Mouse (Mus musculus): ENCODE results near the gene Slc41a3. TPM values are rescaled to one million over a fixed set of nuclear protein-coding genes. Genes with fewer than 3 reads are reported as not detected.
"Not testable (repeated sequence)": the region's sequence is repeated elsewhere in the genome, so short reads cannot be mapped to it uniquely, and the experiment has no call there.

Slc41a3 gene
- polyA plus RNA-seq, 1 experiment from 2014 or later, result 2.2 TPM

- H3K4me1 ChIP-seq (ENCODE audit: control insufficient read depth, insufficient read depth, low read length); H3K27ac ChIP-seq (replicated peaks; ENCODE audit: low read depth, low read length); DNase-seq (ENCODE audit: low spot score); H3K9ac ChIP-seq (ENCODE audit: low read length); ATAC-seq (ENCODE audit: insufficient number of reproducible peaks, low FRiP score, low TSS enrichment, low read depth); H3K36me3 ChIP-seq (ENCODE audit: control insufficient read depth, insufficient read depth, low read length); H3K4me2 ChIP-seq (ENCODE audit: low read depth, severe bottlenecking); H3K9me3 ChIP-seq (ENCODE audit: control insufficient read depth, low read length); H3K27me3 ChIP-seq (ENCODE audit: control insufficient read depth, insufficient read depth, low read length); H3K4me3 ChIP-seq (ENCODE audit: low read depth, low read length): not testable (repeated sequence)
- WGBS, result 73% methylated on average over 2 of the region's 2 CpGs
Measured at GRCm38 (mm10) chr6:90656344-90656850, 51.9 kb downstream of the Slc41a3 start.

GRCm38 (mm10) chr6:90659913-90660312 is 55.4 kb downstream of the Slc41a3 start:
- Histone ChIP-seq H3K27me3 (ENCODE audit: control insufficient read depth, insufficient read depth, low read length) (no peaks in the 10 kb centered on the region), H3K4me2 (ENCODE audit: low read depth, severe bottlenecking) (no peak overlapping the region), H3K9ac (ENCODE audit: low read length) (no peak overlapping the region), H3K4me1 (ENCODE audit: control insufficient read depth, insufficient read depth, low read length) (no peaks in the 10 kb centered on the region), H3K27ac (replicated peaks; ENCODE audit: low read depth, low read length) (no peak overlapping the region), H3K4me3 (ENCODE audit: low read depth, low read length) (no peak overlapping the region), H3K9me3 (ENCODE audit: control insufficient read depth, low read length) (no peaks in the 10 kb centered on the region), H3K36me3 (ENCODE audit: control insufficient read depth, insufficient read depth, low read length) (no peaks in the 10 kb centered on the region; the same call in 1 of the 2 replicates)
- 75% methylated on average over 2 of the region's 2 CpGs for WGBS
- ATAC-seq (ENCODE audit: insufficient number of reproducible peaks, low FRiP score, low TSS enrichment, low read depth), result no peak
- no peak for DNase-seq (ENCODE audit: low spot score)

GRCm38 (mm10) chr6:90660398-90661028 is 56.0 kb downstream of the Slc41a3 start:
- no peak overlapping the region for H3K27ac ChIP-seq (replicated peaks; ENCODE audit: low read depth, low read length)
- H3K4me3 ChIP-seq (ENCODE audit: low read depth, low read length), result no peak overlapping the region
- H3K9me3 ChIP-seq (ENCODE audit: control insufficient read depth, low read length), result no peaks in the 10 kb centered on the region
- H3K9ac ChIP-seq (ENCODE audit: low read length), result no peak overlapping the region
- DNase-seq (ENCODE audit: low spot score) (no peak), ATAC-seq (ENCODE audit: insufficient number of reproducible peaks, low FRiP score, low TSS enrichment, low read depth) (no peak)
- H3K4me1 ChIP-seq (ENCODE audit: control insufficient read depth, insufficient read depth, low read length), result no peaks in the 10 kb centered on the region
- 91% methylated on average over 20 of the region's 20 CpGs for WGBS
- H3K4me2 ChIP-seq (ENCODE audit: low read depth, severe bottlenecking), result no peak overlapping the region
- H3K27me3 ChIP-seq (ENCODE audit: control insufficient read depth, insufficient read depth, low read length), result no peaks in the 10 kb centered on the region
- H3K36me3 ChIP-seq (ENCODE audit: control insufficient read depth, insufficient read depth, low read length), result no peaks in the 10 kb centered on the region; the same call in 1 of the 2 replicates

- peaks cover 3% of the 10 kb centered on the region; the same call in 1 of the 2 replicates for H3K36me3 ChIP-seq (ENCODE audit: control insufficient read depth, insufficient read depth, low read length)
- ATAC-seq (ENCODE audit: insufficient number of reproducible peaks, low FRiP score, low TSS enrichment, low read depth), result no peak
Measured at GRCm38 (mm10) chr6:90661029-90661399, 56.5 kb downstream of the Slc41a3 start.

GRCm38 (mm10) chr6:90662148-90662547 is 57.6 kb downstream of the Slc41a3 start:
- Histone ChIP-seq H3K36me3 (ENCODE audit: control insufficient read depth, insufficient read depth, low read length) (peaks cover 5% of the 10 kb centered on the region; the same call in 1 of the 2 replicates), H3K4me2 (ENCODE audit: low read depth, severe bottlenecking) (no peak overlapping the region), H3K27ac (replicated peaks; ENCODE audit: low read depth, low read length) (no peak overlapping the region), H3K4me1 (ENCODE audit: control insufficient read depth, insufficient read depth, low read length) (no peaks in the 10 kb centered on the region), H3K9me3 (ENCODE audit: control insufficient read depth, low read length) (no peaks in the 10 kb centered on the region), H3K9ac (ENCODE audit: low read length) (no peak overlapping the region), H3K27me3 (ENCODE audit: control insufficient read depth, insufficient read depth, low read length) (no peaks in the 10 kb centered on the region), H3K4me3 (ENCODE audit: low read depth, low read length) (no peak overlapping the region)
- WGBS, result 97% methylated on average over 5 of the region's 5 CpGs
- no peak for DNase-seq (ENCODE audit: low spot score)
- no peak for ATAC-seq (ENCODE audit: insufficient number of reproducible peaks, low FRiP score, low TSS enrichment, low read depth)

More at GRCm38 (mm10) chr6:90661029-90661399, 56.5 kb downstream of the Slc41a3 start:
- Histone ChIP-seq H3K4me3 (ENCODE audit: low read depth, low read length) (no peak overlapping the region), H3K27me3 (ENCODE audit: control insufficient read depth, insufficient read depth, low read length) (no peaks in the 10 kb centered on the region), H3K4me2 (ENCODE audit: low read depth, severe bottlenecking) (no peak overlapping the region), H3K4me1 (ENCODE audit: control insufficient read depth, insufficient read depth, low read length) (no peaks in the 10 kb centered on the region), H3K9ac (ENCODE audit: low read length) (no peak overlapping the region), H3K9me3 (ENCODE audit: control insufficient read depth, low read length) (no peaks in the 10 kb centered on the region), H3K27ac (replicated peaks; ENCODE audit: low read depth, low read length) (no peak overlapping the region)
- 88% methylated on average over 11 of the region's 11 CpGs for WGBS
- DNase-seq (ENCODE audit: low spot score), result no peak

- H3K4me2 ChIP-seq (ENCODE audit: low read depth, severe bottlenecking), result no peak overlapping the region
- H3K27ac ChIP-seq (replicated peaks; ENCODE audit: low read depth, low read length), result no peak overlapping the region
- ATAC-seq (ENCODE audit: insufficient number of reproducible peaks, low FRiP score, low TSS enrichment, low read depth) (no peak), DNase-seq (ENCODE audit: low spot score) (no peak)
- no peaks in the 10 kb centered on the region for H3K4me1 ChIP-seq (ENCODE audit: control insufficient read depth, insufficient read depth, low read length)
- WGBS, result 88% methylated on average over 11 of the region's 11 CpGs
- H3K4me3 ChIP-seq (ENCODE audit: low read depth, low read length), result no peak overlapping the region
- H3K9me3 ChIP-seq (ENCODE audit: control insufficient read depth, low read length), result no peaks in the 10 kb centered on the region
- no peak overlapping the region for H3K9ac ChIP-seq (ENCODE audit: low read length)
- no peaks in the 10 kb centered on the region for H3K27me3 ChIP-seq (ENCODE audit: control insufficient read depth, insufficient read depth, low read length)
- H3K36me3 ChIP-seq (ENCODE audit: control insufficient read depth, insufficient read depth, low read length), result peaks cover 8% of the 10 kb centered on the region
Measured at GRCm38 (mm10) chr6:90663736-90664135, 59.2 kb downstream of the Slc41a3 start.

GRCm38 (mm10) chr6:90668693-90669092 is 64.2 kb downstream of the Slc41a3 start:
- Histone ChIP-seq H3K9ac (ENCODE audit: low read length) (no peak overlapping the region), H3K4me1 (ENCODE audit: control insufficient read depth, insufficient read depth, low read length) (no peaks in the 10 kb centered on the region), H3K27ac (replicated peaks; ENCODE audit: low read depth, low read length) (no peak overlapping the region), H3K4me3 (ENCODE audit: low read depth, low read length) (no peak overlapping the region), H3K4me2 (ENCODE audit: low read depth, severe bottlenecking) (no peak overlapping the region), H3K9me3 (ENCODE audit: control insufficient read depth, low read length) (no peaks in the 10 kb centered on the region), H3K27me3 (ENCODE audit: control insufficient read depth, insufficient read depth, low read length) (no peaks in the 10 kb centered on the region), H3K36me3 (ENCODE audit: control insufficient read depth, insufficient read depth, low read length) (peaks cover 21% of the 10 kb centered on the region)
- ATAC-seq (ENCODE audit: insufficient number of reproducible peaks, low FRiP score, low TSS enrichment, low read depth), result no peak
- DNase-seq (ENCODE audit: low spot score), result no peak
- WGBS, result 70% methylated on average over 9 of the region's 9 CpGs

GRCm38 (mm10) chr6:90678759-90679158 is 74.2 kb downstream of the Slc41a3 start:
- H3K4me2 ChIP-seq (ENCODE audit: low read depth, severe bottlenecking), result no peak overlapping the region
- peaks cover 27% of the 10 kb centered on the region for H3K36me3 ChIP-seq (ENCODE audit: control insufficient read depth, insufficient read depth, low read length)
- H3K27ac ChIP-seq (replicated peaks; ENCODE audit: low read depth, low read length), result no peak overlapping the region
- no peaks in the 10 kb centered on the region for H3K9me3 ChIP-seq (ENCODE audit: control insufficient read depth, low read length)
- DNase-seq (ENCODE audit: low spot score) (no peak), ATAC-seq (ENCODE audit: insufficient number of reproducible peaks, low FRiP score, low TSS enrichment, low read depth) (no peak)
- no peak overlapping the region for H3K9ac ChIP-seq (ENCODE audit: low read length)
- H3K27me3 ChIP-seq (ENCODE audit: control insufficient read depth, insufficient read depth, low read length), result no peaks in the 10 kb centered on the region
- no peaks in the 10 kb centered on the region for H3K4me1 ChIP-seq (ENCODE audit: control insufficient read depth, insufficient read depth, low read length)
- WGBS, result 97% methylated on average over 4 of the region's 4 CpGs
- H3K4me3 ChIP-seq (ENCODE audit: low read depth, low read length), result no peak overlapping the region

GRCm38 (mm10) chr6:90680401-90680800 is 75.9 kb downstream of the Slc41a3 start:
- Histone ChIP-seq H3K9me3 (ENCODE audit: control insufficient read depth, low read length) (no peaks in the 10 kb centered on the region), H3K36me3 (ENCODE audit: control insufficient read depth, insufficient read depth, low read length) (peaks cover 23% of the 10 kb centered on the region), H3K27me3 (ENCODE audit: control insufficient read depth, insufficient read depth, low read length) (no peaks in the 10 kb centered on the region), H3K4me2 (ENCODE audit: low read depth, severe bottlenecking) (no peak overlapping the region), H3K9ac (ENCODE audit: low read length) (no peak overlapping the region), H3K4me3 (ENCODE audit: low read depth, low read length) (no peak overlapping the region), H3K27ac (replicated peaks; ENCODE audit: low read depth, low read length) (no peak overlapping the region), H3K4me1 (ENCODE audit: control insufficient read depth, insufficient read depth, low read length) (peaks cover 4% of the 10 kb centered on the region; the same call in 1 of the 2 replicates)
- ATAC-seq (ENCODE audit: insufficient number of reproducible peaks, low FRiP score, low TSS enrichment, low read depth), result no peak
- WGBS, result 85% methylated on average over 12 of the region's 12 CpGs
- DNase-seq (ENCODE audit: low spot score), result no peak
